Mouse (Mus musculus): ENCODE measurements around the gene Spryd4. TPM values are rescaled to one million over a fixed set of nuclear protein-coding genes. Genes with fewer than 3 reads are reported as not detected.

The Spryd4 gene
- polyA plus RNA-seq, 1 experiment from 2014 or later = 40.8 TPM

Other genes with a start within 250 kb of the Spryd4 start
- not detected in 2 replicates for gene Hsd17b6, start 204.2 kb downstream of the Spryd4 start, polyA plus RNA-seq (2015; fragmentation: Nextera tagmentation; extraction: Ambion mirVana)
- gene Prim1, start 196.6 kb downstream of the Spryd4 start, polyA plus RNA-seq (2015; fragmentation: Nextera tagmentation; extraction: Ambion mirVana) = 50.5 and 53.2 TPM in 2 replicates
- 540 TPM in 2 replicates for gene Naca, start 176.2 kb downstream of the Spryd4 start, polyA plus RNA-seq (2015; fragmentation: Nextera tagmentation; extraction: Ambion mirVana)
- gene Ptges3, start 152.9 kb downstream of the Spryd4 start, polyA plus RNA-seq (2015; fragmentation: Nextera tagmentation; extraction: Ambion mirVana) = 301 and 338 TPM in 2 replicates
- 4,907 and 5,417 TPM in 2 replicates for gene Atp5b, start 128.5 kb downstream of the Spryd4 start, polyA plus RNA-seq (2015; fragmentation: Nextera tagmentation; extraction: Ambion mirVana)
- 7.4 and 8.0 TPM in 2 replicates for gene Baz2a, start 120.2 kb downstream of the Spryd4 start, polyA plus RNA-seq (2015; fragmentation: Nextera tagmentation; extraction: Ambion mirVana)
- 35.4 and 37.3 TPM in 2 replicates for gene Rbms2, start 31.5 kb downstream of the Spryd4 start, polyA plus RNA-seq (2015; fragmentation: Nextera tagmentation; extraction: Ambion mirVana)
- gene Gls2, start 17.4 kb downstream of the Spryd4 start, polyA plus RNA-seq (2015; fragmentation: Nextera tagmentation; extraction: Ambion mirVana) = 0.53 and 0.96 TPM in 2 replicates
- gene Mip, start 14.0 kb upstream of the Spryd4 start, polyA plus RNA-seq (2015; fragmentation: Nextera tagmentation; extraction: Ambion mirVana) = not detected in 2 replicates
- 32.2 and 34.0 TPM in 2 replicates for gene Timeless, start 20.3 kb upstream of the Spryd4 start, polyA plus RNA-seq (2015; fragmentation: Nextera tagmentation; extraction: Ambion mirVana)
- gene Apon, start 42.3 kb upstream of the Spryd4 start, polyA plus RNA-seq (2015; fragmentation: Nextera tagmentation; extraction: Ambion mirVana) = 0.10 and 0.17 TPM in 2 replicates
- gene Apof, start 56.9 kb upstream of the Spryd4 start, polyA plus RNA-seq (2015; fragmentation: Nextera tagmentation; extraction: Ambion mirVana) = 0.27 and 1.7 TPM in 2 replicates
- gene Stat2, start 58.8 kb upstream of the Spryd4 start, polyA plus RNA-seq (2015; fragmentation: Nextera tagmentation; extraction: Ambion mirVana) = 9.7 and 9.8 TPM in 2 replicates
- gene Il23a, start 86.9 kb upstream of the Spryd4 start, polyA plus RNA-seq (2015; fragmentation: Nextera tagmentation; extraction: Ambion mirVana) = 1.8 and 2.6 TPM in 2 replicates
- 24.9 and 25.7 TPM in 2 replicates for gene Pan2, start 91.5 kb upstream of the Spryd4 start, polyA plus RNA-seq (2015; fragmentation: Nextera tagmentation; extraction: Ambion mirVana)
- gene Cnpy2, start 110.7 kb upstream of the Spryd4 start, polyA plus RNA-seq (2015; fragmentation: Nextera tagmentation; extraction: Ambion mirVana) = 193 and 228 TPM in 2 replicates
- gene Cs, start 125.9 kb upstream of the Spryd4 start, polyA plus RNA-seq (2015; fragmentation: Nextera tagmentation; extraction: Ambion mirVana) = 396 and 409 TPM in 2 replicates
- 11.8 and 12.6 TPM in 2 replicates for gene Coq10a, start 157.2 kb upstream of the Spryd4 start, polyA plus RNA-seq (2015; fragmentation: Nextera tagmentation; extraction: Ambion mirVana)
- 8.8 and 9.4 TPM in 2 replicates for gene Ankrd52, start 165.3 kb upstream of the Spryd4 start, polyA plus RNA-seq (2015; fragmentation: Nextera tagmentation; extraction: Ambion mirVana)
- gene Slc39a5, start 189.4 kb upstream of the Spryd4 start, polyA plus RNA-seq (2015; fragmentation: Nextera tagmentation; extraction: Ambion mirVana) = 0.12 and 1.5 TPM in 2 replicates
- 58.0 and 63.9 TPM in 2 replicates for gene Nabp2, start 199.7 kb upstream of the Spryd4 start, polyA plus RNA-seq (2015; fragmentation: Nextera tagmentation; extraction: Ambion mirVana)
- 26.8 and 27.0 TPM in 2 replicates for gene Rnf41, start 199.8 kb upstream of the Spryd4 start, polyA plus RNA-seq (2015; fragmentation: Nextera tagmentation; extraction: Ambion mirVana)
- 55.2 and 57.1 TPM in 2 replicates for gene Smarcc2, start 247.4 kb upstream of the Spryd4 start, polyA plus RNA-seq (2015; fragmentation: Nextera tagmentation; extraction: Ambion mirVana)

All from heart, embryonic 13.5 days (tissue).